Mouse (Mus musculus) hindbrain, embryonic 15.5 days (tissue): ENCODE results near the gene Dis3. TPM values are rescaled to one million over a fixed set of nuclear protein-coding genes. Genes with fewer than 3 reads are reported as not detected.

Source experiments
- ATAC-seq: fragments of 200-750 bp; cut with Nextera tagmentation; 2 replicates; pipeline ENCODE4 v1.8.0; 2017; ENCODE audit warnings: low read depth, moderate number of reproducible peaks, moderate TSS enrichment; ENCODE audit not compliant: low FRiP score
- H3K27ac ChIP-seq: fragments of 300-500 bp; sonication (generic); replicated peaks from 2 replicates; pipeline ENCODE4 v1.5.1; 2015; ENCODE audit warnings: mild to moderate bottlenecking, inconsistent platforms
- H3K27me3 ChIP-seq: fragments of 300-500 bp; sonication (generic); 2 replicates; pipeline ENCODE4 v1.6.1; 2015; ENCODE audit warnings: control low read depth, inconsistent platforms
- H3K36me3 ChIP-seq: fragments of 300-500 bp; sonication (generic); 2 replicates; pipeline ENCODE4 v1.6.1; 2015; ENCODE audit warnings: control low read depth, inconsistent platforms
- H3K4me1 ChIP-seq: fragments of 300-500 bp; sonication (generic); replicated peaks from 2 replicates; pipeline ENCODE4 v1.6.1; 2015; ENCODE audit warnings: control low read depth, inconsistent platforms
- H3K4me2 ChIP-seq: fragments of 300-500 bp; sonication (generic); 2 replicates; pipeline ENCODE4 v1.6.1; 2015; ENCODE audit warnings: moderate library complexity, mild to moderate bottlenecking, inconsistent platforms
- H3K4me3 ChIP-seq: fragments of 300-500 bp; sonication (generic); 2 replicates; pipeline ENCODE4 v1.5.1; 2015; ENCODE audit warnings: mild to moderate bottlenecking, inconsistent platforms
- H3K9ac ChIP-seq: fragments of 300-500 bp; sonication (generic); 2 replicates; pipeline ENCODE4 v1.6.1; 2015; ENCODE audit warnings: inconsistent platforms
- H3K9me3 ChIP-seq: fragments of 300-500 bp; sonication (generic); 2 replicates; pipeline ENCODE4 v1.6.1; 2016; ENCODE audit warnings: control low read depth, inconsistent platforms
- WGBS: fragments of 180-500 bp; shearing (Covaris S2); methylation state at CpG from one replicate; pipeline ENCODE4 v1.1.7; 2015; 5-methylcytosine and 5-hydroxymethylcytosine counted together
- polyA plus RNA-seq: library from polyadenylated mRNA; unstranded; fragments of >200 nt; fragmentation: Nextera tagmentation; extraction: Ambion mirVana; gene quantifications from 2 replicates; pipeline ENCODE4 v1.2.1, GENCODE M21; 2015

Dis3 gene
- polyA plus RNA-seq, 1 experiment from 2014 or later = 23.0 TPM

- peaks cover 28% of the 10 kb centered on the region for H3K36me3 ChIP-seq
- WGBS = 85% methylated on average over 4 of the region's 4 CpGs
- no peaks in the 10 kb centered on the region for H3K27me3 ChIP-seq
- no peak overlapping the region for H3K27ac ChIP-seq
- no peaks in the 10 kb centered on the region for H3K4me1 ChIP-seq
- no peak for ATAC-seq
- no peak overlapping the region for H3K4me2 ChIP-seq
- no peak overlapping the region for H3K9ac ChIP-seq
- no peaks in the 10 kb centered on the region for H3K9me3 ChIP-seq
- H3K4me3 ChIP-seq = no peak overlapping the region
Observed at GRCm38 (mm10) chr14:99117576-99117975, 18.0 kb upstream of the Dis3 start.

- H3K4me3 ChIP-seq = no peak overlapping the region
- H3K4me1 ChIP-seq = no peaks in the 10 kb centered on the region
- ATAC-seq = no peak
- H3K27ac ChIP-seq = no peak overlapping the region
- H3K36me3 ChIP-seq = peaks cover 39% of the 10 kb centered on the region
- H3K4me2 ChIP-seq = no peak overlapping the region
- H3K27me3 ChIP-seq = no peaks in the 10 kb centered on the region
- H3K9me3 ChIP-seq = no peaks in the 10 kb centered on the region
- WGBS = 90% methylated on average over 6 of the region's 6 CpGs
- no peak overlapping the region for H3K9ac ChIP-seq
Observed at GRCm38 (mm10) chr14:99108762-99109161, 9.2 kb upstream of the Dis3 start.

GRCm38 (mm10) chr14:99107631-99108187 is 8.1 kb upstream of the Dis3 start:
- WGBS = 58% methylated on average over 2 of the region's 2 CpGs
- Histone ChIP-seq H3K4me1 (no peaks in the 10 kb centered on the region), H3K36me3 (peaks cover 38% of the 10 kb centered on the region), H3K9me3 (no peaks in the 10 kb centered on the region), H3K27me3 (no peaks in the 10 kb centered on the region), H3K4me2 (no peak overlapping the region), H3K9ac (no peak overlapping the region), H3K27ac (no peak overlapping the region), H3K4me3 (no peak overlapping the region)
- no peak for ATAC-seq

- WGBS = 90% methylated on average over 2 of the region's 2 CpGs
- ATAC-seq = no peak
- peaks cover 36% of the 10 kb centered on the region for H3K36me3 ChIP-seq
- no peak overlapping the region for H3K9ac ChIP-seq
- no peak overlapping the region for H3K27ac ChIP-seq
- no peaks in the 10 kb centered on the region for H3K4me1 ChIP-seq
- H3K9me3 ChIP-seq = no peaks in the 10 kb centered on the region
- H3K4me2 ChIP-seq = no peak overlapping the region
- no peaks in the 10 kb centered on the region for H3K27me3 ChIP-seq
- no peak overlapping the region for H3K4me3 ChIP-seq
Observed at GRCm38 (mm10) chr14:99106671-99107070, 7.1 kb upstream of the Dis3 start.

- no peak overlapping the region for H3K9ac ChIP-seq
- H3K4me2 ChIP-seq = no peak overlapping the region
- H3K4me1 ChIP-seq = peaks cover 5% of the 10 kb centered on the region; the same call in 1 of the 2 replicates
- peaks cover 30% of the 10 kb centered on the region for H3K36me3 ChIP-seq
- no peak overlapping the region for H3K4me3 ChIP-seq
- WGBS = 88% methylated on average over 6 of the region's 6 CpGs
- H3K27me3 ChIP-seq = no peaks in the 10 kb centered on the region
- no peaks in the 10 kb centered on the region for H3K9me3 ChIP-seq
- no peak overlapping the region for H3K27ac ChIP-seq
- no peak for ATAC-seq
Observed at GRCm38 (mm10) chr14:99104542-99105123, 5.1 kb upstream of the Dis3 start.

GRCm38 (mm10) chr14:99103050-99103449 is 3.5 kb upstream of the Dis3 start:
- Histone ChIP-seq H3K27ac (no peak overlapping the region), H3K4me2 (no peak overlapping the region), H3K4me3 (no peak overlapping the region), H3K4me1 (peaks cover 14% of the 10 kb centered on the region), H3K27me3 (no peaks in the 10 kb centered on the region), H3K36me3 (peaks cover 19% of the 10 kb centered on the region), H3K9me3 (no peaks in the 10 kb centered on the region), H3K9ac (no peak overlapping the region)
- WGBS = 93% methylated on average over 4 of the region's 4 CpGs
- no peak for ATAC-seq

GRCm38 (mm10) chr14:99099967-99100587 is 507 bp upstream of the Dis3 start:
- Histone ChIP-seq H3K4me2 (peak overlapping the region; percentile 68), H3K9me3 (no peaks in the 10 kb centered on the region), H3K36me3 (peaks cover 31% of the 10 kb centered on the region), H3K4me1 (peaks cover 14% of the 10 kb centered on the region), H3K27me3 (no peaks in the 10 kb centered on the region), H3K9ac (peak overlapping the region; percentile 62), H3K4me3 (peak overlapping the region; percentile 99), H3K27ac (peak overlapping the region; percentile 52; the same call in 1 of the 2 replicates)
- WGBS = 7% methylated on average over 20 of the region's 20 CpGs
- no peak for ATAC-seq

- 94% methylated on average over 7 of the region's 7 CpGs for WGBS
- Histone ChIP-seq H3K9me3 (no peaks in the 10 kb centered on the region), H3K9ac (no peak overlapping the region), H3K36me3 (peaks cover 64% of the 10 kb centered on the region), H3K4me2 (no peak overlapping the region), H3K4me3 (no peak overlapping the region), H3K27ac (no peak overlapping the region), H3K4me1 (no peaks in the 10 kb centered on the region), H3K27me3 (no peaks in the 10 kb centered on the region)
- ATAC-seq = no peak
Observed at GRCm38 (mm10) chr14:99088947-99089346, 10.6 kb downstream of the Dis3 start.

GRCm38 (mm10) chr14:99071146-99071545 is 28.4 kb downstream of the Dis3 start:
- Histone ChIP-seq H3K4me3 (no peak overlapping the region), H3K27ac (no peak overlapping the region), H3K27me3 (no peaks in the 10 kb centered on the region), H3K4me1 (no peaks in the 10 kb centered on the region), H3K9me3 (no peaks in the 10 kb centered on the region), H3K9ac (no peak overlapping the region), H3K36me3 (peaks cover 7% of the 10 kb centered on the region), H3K4me2 (no peak overlapping the region)
- ATAC-seq = no peak
- 90% methylated on average over 4 of the region's 4 CpGs for WGBS

GRCm38 (mm10) chr14:99063091-99063490 is 36.5 kb downstream of the Dis3 start:
- 97% methylated on average over 2 of the region's 2 CpGs for WGBS
- H3K27me3 ChIP-seq = no peaks in the 10 kb centered on the region
- H3K36me3 ChIP-seq = no peaks in the 10 kb centered on the region

GRCm38 (mm10) chr14:99060616-99061015 is 39.0 kb downstream of the Dis3 start:
- H3K4me1 ChIP-seq = no peaks in the 10 kb centered on the region
- H3K27ac ChIP-seq = no peak overlapping the region
- H3K9ac ChIP-seq = no peak overlapping the region
- no peak overlapping the region for H3K4me3 ChIP-seq
- WGBS = 90% methylated on average over 12 of the region's 12 CpGs
- ATAC-seq = no peak
- H3K27me3 ChIP-seq = no peaks in the 10 kb centered on the region
- no peaks in the 10 kb centered on the region for H3K9me3 ChIP-seq
- H3K4me2 ChIP-seq = no peak overlapping the region
- no peaks in the 10 kb centered on the region for H3K36me3 ChIP-seq

More at GRCm38 (mm10) chr14:99063091-99063490, 36.5 kb downstream of the Dis3 start:
- Histone ChIP-seq H3K4me1 (no peaks in the 10 kb centered on the region), H3K9me3 (no peaks in the 10 kb centered on the region), H3K4me3 (no peak overlapping the region), H3K9ac (no peak overlapping the region), H3K27ac (no peak overlapping the region), H3K4me2 (no peak overlapping the region)
- no peak for ATAC-seq

GRCm38 (mm10) chr14:99058959-99059586 is 40.5 kb downstream of the Dis3 start:
- no peak overlapping the region for H3K4me2 ChIP-seq
- no peaks in the 10 kb centered on the region for H3K4me1 ChIP-seq
- no peaks in the 10 kb centered on the region for H3K36me3 ChIP-seq
- no peak overlapping the region for H3K4me3 ChIP-seq
- H3K9me3 ChIP-seq = no peaks in the 10 kb centered on the region
- WGBS = 85% methylated on average over 7 of the region's 7 CpGs
- H3K9ac ChIP-seq = no peak overlapping the region
- H3K27me3 ChIP-seq = no peaks in the 10 kb centered on the region
- 0 out of 2 replicates have a peak, but pooled peaks have one; percentile 30 for ATAC-seq
- H3K27ac ChIP-seq = no peak overlapping the region
